Mouse (Mus musculus): Measurements from ENCODE around the gene Hsd17b14. TPM values are rescaled to one million over a fixed set of nuclear protein-coding genes. Genes with fewer than 3 reads are reported as not detected.

The Hsd17b14 gene
- polyA plus RNA-seq, 1 experiment from 2014 or later: 0.66 TPM

DNA sequence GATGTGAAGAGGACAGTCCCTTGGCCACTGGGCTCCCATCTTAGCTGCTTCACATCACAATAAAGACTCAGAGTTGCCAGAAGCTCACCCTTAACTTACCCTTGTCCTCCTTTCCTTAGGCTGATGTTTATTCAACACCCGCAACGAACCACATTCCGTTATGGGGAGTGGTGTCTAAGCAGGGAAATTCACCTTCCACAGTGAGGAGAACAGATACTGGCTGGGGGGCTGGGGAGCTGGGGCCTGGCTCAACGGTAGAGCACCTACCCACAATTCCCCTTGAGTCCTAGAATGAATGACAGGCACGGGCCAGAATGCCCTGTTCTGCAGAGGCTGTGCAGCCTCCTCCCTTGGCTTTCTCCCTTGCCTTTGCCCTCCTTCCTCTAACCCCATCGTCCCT is 4.2 kb downstream of the Hsd17b14 start:
- ATAC-seq (ENCODE audit: insufficient read depth) (no peak), DNase-seq (no peak)
- no peak overlapping the region for H3K4me3 ChIP-seq (ENCODE audit: low read depth, low read length)
- H3K27me3 ChIP-seq (ENCODE audit: insufficient read depth, low read length): no peaks in the 10 kb centered on the region
- no peak overlapping the region for H3K4me2 ChIP-seq
- no peaks in the 10 kb centered on the region for H3K9me3 ChIP-seq (ENCODE audit: low read depth, low read length)
- no peak overlapping the region for H3K27ac ChIP-seq (ENCODE audit: low read depth)
- TF ChIP-seq CTCF (IDR thresholded peaks at IDR 0.05; ENCODE audit: low read depth): no peak
- no peaks in the 10 kb centered on the region for H3K36me3 ChIP-seq (ENCODE audit: insufficient read depth)
- H3K9ac ChIP-seq: no peak overlapping the region
- H3K4me1 ChIP-seq (ENCODE audit: insufficient read depth): peaks cover 11% of the 10 kb centered on the region; the same call in 1 of the 2 replicates
- 32% methylated on average over 6 of the region's 6 CpGs for WGBS

DNA sequence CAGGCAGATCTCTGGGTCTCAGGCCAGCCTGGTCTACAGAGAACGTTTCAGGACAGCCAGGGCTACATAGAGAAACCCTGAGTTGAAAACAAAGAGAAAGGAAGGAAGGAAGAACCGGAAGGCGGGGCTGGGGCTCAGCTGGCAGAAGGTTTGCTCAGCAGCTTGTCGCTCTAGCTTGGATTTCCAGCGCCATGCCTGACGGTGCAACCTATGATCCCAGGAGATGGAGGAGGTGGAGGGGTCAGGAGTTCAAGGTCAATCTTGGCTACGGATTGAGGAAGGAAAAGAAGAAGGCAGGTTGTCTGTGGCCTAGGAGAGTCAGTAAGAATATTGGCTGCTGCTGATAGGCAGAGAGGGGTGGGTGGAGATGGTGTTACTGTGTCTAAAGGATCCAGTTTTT is 5.5 kb downstream of the Hsd17b14 start:
- 76% methylated on average over 7 of the region's 7 CpGs for WGBS

DNA sequence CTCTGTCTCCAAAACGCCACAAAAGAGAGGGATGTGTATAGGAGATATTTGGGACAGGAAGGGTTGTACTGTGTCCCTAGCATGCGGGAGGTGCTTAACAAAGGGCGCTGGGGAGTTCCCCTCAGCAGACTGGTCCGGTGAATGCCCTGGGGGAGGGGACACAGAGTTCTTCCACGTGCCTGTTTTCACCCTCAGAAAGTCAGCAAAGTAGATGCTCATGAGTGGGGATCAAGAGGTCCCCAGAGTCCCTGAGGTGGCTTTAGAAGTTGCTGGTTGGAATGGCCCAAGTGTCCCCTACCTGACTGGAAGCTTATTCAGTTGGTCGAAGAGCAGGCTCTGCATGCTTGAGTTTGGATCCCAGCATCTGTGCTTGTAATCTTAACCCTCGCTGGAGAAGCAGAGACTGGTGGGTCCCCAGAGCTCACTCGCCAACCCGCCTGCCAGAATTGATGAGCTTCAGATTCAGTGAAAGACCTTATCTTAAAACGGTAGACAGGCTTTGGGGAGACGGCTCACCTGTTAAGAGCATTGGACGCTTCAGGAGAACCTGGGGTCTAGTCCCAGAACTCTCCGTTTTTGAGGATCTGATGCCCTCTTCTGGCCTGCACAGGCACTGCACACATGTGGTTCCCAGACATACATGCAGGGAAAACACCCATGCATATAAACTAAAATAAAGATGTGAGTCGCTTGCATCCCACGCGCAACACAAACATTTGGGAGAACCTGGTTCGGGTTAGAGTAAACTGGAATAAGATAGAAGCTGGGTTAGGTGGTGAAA is 6.3 kb downstream of the Hsd17b14 start:
- WGBS: 20% methylated on average over 17 of the region's 17 CpGs
- no peak overlapping the region for H3K27ac ChIP-seq (ENCODE audit: low read depth)
- H3K27me3 ChIP-seq (ENCODE audit: insufficient read depth, low read length): no peaks in the 10 kb centered on the region
- H3K4me1 ChIP-seq (ENCODE audit: insufficient read depth): peaks cover 11% of the 10 kb centered on the region; the same call in 1 of the 2 replicates
- H3K9ac ChIP-seq: peak overlapping the region; percentile 34
- H3K9me3 ChIP-seq (ENCODE audit: low read depth, low read length): no peaks in the 10 kb centered on the region
- peak; percentile 94 for TF ChIP-seq CTCF (IDR thresholded peaks at IDR 0.05; ENCODE audit: low read depth)
- peak overlapping the region; percentile 9; the same call in 1 of the 2 replicates for H3K4me3 ChIP-seq (ENCODE audit: low read depth, low read length)
- H3K36me3 ChIP-seq (ENCODE audit: insufficient read depth): no peaks in the 10 kb centered on the region
- peak; percentile 62 for ATAC-seq (ENCODE audit: insufficient read depth)
- peak overlapping the region; percentile 49 for H3K4me2 ChIP-seq
- peak; percentile 93 for DNase-seq

More for the DNA sequence above, 5.5 kb downstream of the Hsd17b14 start:
- DNase-seq (no peak), ATAC-seq (ENCODE audit: insufficient read depth) (no peak)
- H3K9ac ChIP-seq: no peak overlapping the region
- H3K27ac ChIP-seq (ENCODE audit: low read depth): no peak overlapping the region
- no peak overlapping the region for H3K4me3 ChIP-seq (ENCODE audit: low read depth, low read length)
- no peak for TF ChIP-seq CTCF (IDR thresholded peaks at IDR 0.05; ENCODE audit: low read depth)
- H3K4me1 ChIP-seq (ENCODE audit: insufficient read depth): peaks cover 11% of the 10 kb centered on the region; the same call in 1 of the 2 replicates
- H3K27me3 ChIP-seq (ENCODE audit: insufficient read depth, low read length): no peaks in the 10 kb centered on the region
- H3K36me3 ChIP-seq (ENCODE audit: insufficient read depth): no peaks in the 10 kb centered on the region
- H3K9me3 ChIP-seq (ENCODE audit: low read depth, low read length): no peaks in the 10 kb centered on the region
- H3K4me2 ChIP-seq: no peak overlapping the region

DNA sequence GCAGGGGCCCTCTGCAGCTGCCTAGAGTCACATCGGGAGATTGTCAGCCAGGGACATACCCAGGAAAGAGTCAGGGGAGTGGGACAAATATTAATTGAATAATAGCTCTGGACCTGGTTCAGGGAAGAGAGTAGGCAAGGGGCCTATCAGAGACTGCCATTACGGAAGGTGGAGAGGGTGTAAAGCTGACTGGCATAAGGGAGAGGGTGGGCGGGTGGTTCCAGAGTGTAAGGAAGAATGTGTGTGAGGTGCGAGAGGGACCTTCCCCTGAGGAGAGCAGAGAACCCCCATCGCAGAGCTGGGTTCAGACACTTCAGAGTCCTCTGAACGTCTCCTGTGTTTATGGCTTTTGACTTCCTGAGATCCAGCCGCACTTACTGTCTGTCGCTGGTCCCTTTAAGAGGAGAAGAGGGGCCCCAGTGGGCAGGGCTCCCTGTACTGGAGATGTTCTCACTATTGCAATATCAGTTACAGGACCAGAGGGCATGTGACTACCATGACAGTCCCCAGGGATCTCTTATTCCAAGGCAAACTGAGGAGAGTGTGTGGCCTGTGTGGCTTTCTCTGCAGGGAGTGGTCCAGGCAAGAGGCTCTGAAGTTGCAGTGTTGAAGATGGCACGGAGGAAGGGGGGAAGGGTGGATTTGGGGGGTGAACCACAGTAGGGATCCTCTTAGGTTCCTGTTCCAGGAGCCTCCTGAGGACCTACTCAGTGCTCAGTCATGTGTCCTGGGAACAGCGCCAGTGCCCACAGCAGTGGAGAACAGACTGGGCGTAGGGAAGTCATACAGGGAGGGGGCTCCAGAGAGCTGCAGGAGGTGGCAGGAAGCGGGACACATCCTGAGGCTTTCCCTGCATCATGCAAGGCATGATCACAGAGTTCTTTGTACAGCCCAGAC is 7.2 kb downstream of the Hsd17b14 start:
- WGBS: 38% methylated on average over 12 of the region's 12 CpGs
- Histone ChIP-seq H3K4me2 (peak overlapping the region; percentile 49), H3K36me3 (ENCODE audit: insufficient read depth) (no peaks in the 10 kb centered on the region), H3K4me1 (ENCODE audit: insufficient read depth) (peaks cover 11% of the 10 kb centered on the region; the same call in 1 of the 2 replicates), H3K9ac (peak overlapping the region; percentile 34), H3K4me3 (ENCODE audit: low read depth, low read length) (peak overlapping the region; percentile 9; the same call in 1 of the 2 replicates), H3K27ac (ENCODE audit: low read depth) (no peak overlapping the region), H3K9me3 (ENCODE audit: low read depth, low read length) (no peaks in the 10 kb centered on the region), H3K27me3 (ENCODE audit: insufficient read depth, low read length) (no peaks in the 10 kb centered on the region)
- DNase-seq (peak; percentile 25), ATAC-seq (ENCODE audit: insufficient read depth) (no peak)
- peak; percentile 6; the same call in 1 of the 2 replicates for TF ChIP-seq CTCF (IDR thresholded peaks at IDR 0.05; ENCODE audit: low read depth)

DNA sequence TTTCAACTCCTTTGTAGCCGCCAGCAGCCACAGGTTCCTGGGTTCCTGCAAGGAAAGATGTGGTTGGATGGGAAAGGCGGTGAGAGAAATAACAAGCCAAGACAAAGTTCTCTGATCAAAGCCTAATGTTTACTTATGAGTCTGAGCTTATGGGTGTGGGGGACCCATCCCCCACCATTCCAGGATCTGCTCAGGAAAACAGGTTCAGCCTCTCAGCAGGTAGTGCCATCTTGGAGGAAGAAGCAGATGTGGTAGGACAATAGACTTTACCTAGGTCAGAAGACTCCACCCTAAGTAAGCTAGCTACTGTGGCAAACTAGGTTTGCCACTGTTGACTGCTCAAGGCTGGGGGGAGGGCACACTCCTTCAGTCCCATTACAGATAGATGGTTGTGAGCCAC is 10.1 kb downstream of the Hsd17b14 start:
- Histone ChIP-seq H3K27me3 (ENCODE audit: insufficient read depth, low read length) (no peaks in the 10 kb centered on the region), H3K9me3 (ENCODE audit: low read depth, low read length) (no peaks in the 10 kb centered on the region), H3K4me1 (ENCODE audit: insufficient read depth) (peaks cover 6% of the 10 kb centered on the region; the same call in 1 of the 2 replicates), H3K27ac (ENCODE audit: low read depth) (no peak overlapping the region), H3K9ac (no peak overlapping the region), H3K36me3 (ENCODE audit: insufficient read depth) (no peaks in the 10 kb centered on the region), H3K4me2 (no peak overlapping the region), H3K4me3 (ENCODE audit: low read depth, low read length) (no peak overlapping the region)
- DNase-seq (no peak), ATAC-seq (ENCODE audit: insufficient read depth) (no peak)
- WGBS: 45% methylated on average over 2 of the region's 2 CpGs
- no peak for TF ChIP-seq CTCF (IDR thresholded peaks at IDR 0.05; ENCODE audit: low read depth)

DNA sequence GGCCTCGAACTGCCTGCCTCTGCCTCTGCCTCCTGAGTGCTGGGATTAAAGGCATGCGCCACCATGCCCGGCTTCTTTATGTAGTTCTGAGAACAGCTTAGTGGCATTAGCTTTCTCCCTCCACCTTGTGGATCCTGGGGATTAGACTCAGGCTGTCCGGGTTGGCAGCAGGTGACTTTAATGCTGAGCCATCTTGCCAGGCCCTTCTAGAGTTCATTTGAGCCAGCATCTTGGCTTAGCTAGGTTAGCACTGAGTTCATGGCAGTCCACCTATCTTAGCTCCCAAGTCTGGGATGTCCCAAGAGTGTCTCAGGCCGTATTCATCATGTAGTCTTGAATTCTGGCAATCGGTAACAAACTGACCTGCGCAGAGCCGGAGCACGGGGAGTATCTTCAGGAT is 10.8 kb downstream of the Hsd17b14 start:
- 88% methylated on average over 9 of the region's 9 CpGs for WGBS
- no peak overlapping the region for H3K4me3 ChIP-seq (ENCODE audit: low read depth, low read length)
- H3K27me3 ChIP-seq (ENCODE audit: insufficient read depth, low read length): no peaks in the 10 kb centered on the region
- H3K9me3 ChIP-seq (ENCODE audit: low read depth, low read length): no peaks in the 10 kb centered on the region
- ATAC-seq (ENCODE audit: insufficient read depth) (no peak), DNase-seq (no peak)
- no peak overlapping the region for H3K9ac ChIP-seq
- H3K4me1 ChIP-seq (ENCODE audit: insufficient read depth): peaks cover 6% of the 10 kb centered on the region; the same call in 1 of the 2 replicates
- no peak overlapping the region for H3K4me2 ChIP-seq
- H3K27ac ChIP-seq (ENCODE audit: low read depth): no peak overlapping the region
- TF ChIP-seq CTCF (IDR thresholded peaks at IDR 0.05; ENCODE audit: low read depth): no peak
- no peaks in the 10 kb centered on the region for H3K36me3 ChIP-seq (ENCODE audit: insufficient read depth)
